Mouse (Mus musculus) liver, embryonic 12.5 days (tissue): ENCODE results near the gene Ern1. TPM values are rescaled to one million over a fixed set of nuclear protein-coding genes. Genes with fewer than 3 reads are reported as not detected.

ENCODE experiments used
- ATAC-seq: fragments of 200-750 bp; cut with Nextera tagmentation; 2 replicates; pipeline ENCODE4 v1.8.0; 2017; ENCODE audit warnings: moderate number of reproducible peaks, mild to moderate bottlenecking, moderate library complexity
- H3K27ac ChIP-seq: fragments of 300-500 bp; sonication (generic); 2 replicates; pipeline ENCODE4 v1.5.1; 2016; ENCODE audit warnings: mild to moderate bottlenecking
- H3K27me3 ChIP-seq: fragments of 300-500 bp; sonication (generic); replicated peaks from 2 replicates; pipeline ENCODE4 v1.6.1; 2016; ENCODE audit warnings: mild to moderate bottlenecking, moderate library complexity
- H3K36me3 ChIP-seq: fragments of 300-500 bp; sonication (generic); 2 replicates; pipeline ENCODE4 v1.6.1; 2016; ENCODE audit warnings: mild to moderate bottlenecking, moderate library complexity
- H3K4me1 ChIP-seq: fragments of 300-500 bp; sonication (generic); 2 replicates; pipeline ENCODE4 v1.6.1; 2016
- H3K4me2 ChIP-seq: fragments of 300-500 bp; sonication (generic); 2 replicates; pipeline ENCODE4 v1.6.1; 2016; ENCODE audit warnings: mild to moderate bottlenecking, moderate library complexity
- H3K4me3 ChIP-seq: fragments of 300-500 bp; sonication (generic); 2 replicates; pipeline ENCODE4 v1.5.1; 2016; ENCODE audit warnings: mild to moderate bottlenecking, moderate library complexity
- H3K9ac ChIP-seq: fragments of 300-500 bp; sonication (generic); 2 replicates; pipeline ENCODE4 v1.6.1; 2016; ENCODE audit warnings: mild to moderate bottlenecking, moderate library complexity
- H3K9me3 ChIP-seq: fragments of 300-500 bp; sonication (generic); replicated peaks from 2 replicates; pipeline ENCODE4 v1.6.1; 2016; ENCODE audit warnings: mild to moderate bottlenecking, moderate library complexity
- WGBS: fragments of 180-500 bp; shearing (Covaris S2); methylation state at CpG from one replicate; pipeline ENCODE4 v1.1.7; 2016; ENCODE audit not compliant: insufficient replicate concordance; 5-methylcytosine and 5-hydroxymethylcytosine counted together
- polyA plus RNA-seq: library from polyadenylated mRNA; unstranded; fragments of >200 nt; fragmentation: Nextera tagmentation; extraction: Ambion mirVana; gene quantifications from 2 replicates; pipeline ENCODE4 v1.2.1, GENCODE M21; 2016

Gene Ern1
- polyA plus RNA-seq, 1 experiment from 2014 or later, result 6.8 TPM

DNA sequence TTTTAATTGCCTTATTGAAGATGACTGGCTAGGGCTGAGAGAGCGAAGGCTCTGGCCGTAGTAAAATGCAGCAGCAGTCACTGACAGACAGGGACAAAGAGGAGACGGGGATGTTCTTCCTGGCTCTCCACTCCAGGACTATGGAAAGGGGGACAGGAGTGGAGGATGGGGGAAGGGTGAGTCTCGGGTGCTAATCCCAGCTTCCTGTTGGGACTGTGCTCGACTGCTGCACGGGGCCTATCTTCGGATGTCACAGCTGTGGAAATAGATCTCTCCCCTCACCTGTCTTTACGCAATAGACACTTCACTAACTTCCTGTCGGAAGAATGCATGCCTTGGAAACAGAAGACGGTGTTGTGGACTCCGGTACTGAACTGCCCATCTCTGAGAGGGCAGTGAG lies 113.7 kb downstream of the Ern1 start:
- H3K27ac ChIP-seq, result no peak overlapping the region
- no peak overlapping the region for H3K4me3 ChIP-seq
- WGBS, result 42% methylated on average over 11 of the region's 11 CpGs
- H3K9me3 ChIP-seq, result no peaks in the 10 kb centered on the region
- no peak overlapping the region for H3K9ac ChIP-seq
- H3K4me2 ChIP-seq, result no peak overlapping the region
- ATAC-seq, result no peak
- H3K27me3 ChIP-seq, result 0 out of 2 replicates have a peak, but pooled peaks cover 4% of the 10 kb centered on the region
- 0 out of 2 replicates have a peak, but pooled peaks cover 5% of the 10 kb centered on the region for H3K36me3 ChIP-seq
- H3K4me1 ChIP-seq, result peaks cover 12% of the 10 kb centered on the region; the same call in 1 of the 2 replicates

DNA sequence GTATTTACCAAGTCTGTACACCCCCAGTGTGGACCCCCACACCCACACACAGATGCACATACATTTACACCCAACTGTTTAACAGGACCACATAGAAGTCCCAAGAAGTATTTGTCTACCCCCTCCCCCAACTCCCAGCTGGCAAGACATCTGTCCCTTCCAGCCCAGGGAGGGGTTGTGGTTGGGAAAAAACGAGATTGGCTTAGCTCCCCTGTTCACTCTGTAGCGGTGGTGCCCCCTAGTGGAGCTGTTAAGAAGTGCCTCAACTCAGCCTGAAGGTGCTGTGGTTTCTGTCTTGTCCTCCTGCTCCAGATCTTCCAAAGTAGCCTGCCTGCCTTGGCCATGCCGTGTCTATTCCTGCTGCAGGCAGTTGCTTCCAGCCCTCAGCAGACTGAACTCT lies 121.3 kb downstream of the Ern1 start:
- no peaks in the 10 kb centered on the region for H3K9me3 ChIP-seq
- H3K27ac ChIP-seq, result no peak overlapping the region
- peaks cover 11% of the 10 kb centered on the region for H3K4me1 ChIP-seq
- H3K9ac ChIP-seq, result no peak overlapping the region
- WGBS, result 4% methylated on average over 3 of the region's 3 CpGs
- no peak overlapping the region for H3K4me2 ChIP-seq
- H3K27me3 ChIP-seq, result peaks cover 18% of the 10 kb centered on the region
- H3K4me3 ChIP-seq, result no peak overlapping the region
- ATAC-seq, result no peak
- no peaks in the 10 kb centered on the region for H3K36me3 ChIP-seq

GRCm38 (mm10) chr11:106365366-106365765 lies 122.3 kb downstream of the Ern1 start, which contains the start of gene Prr29:
Prr29 (plus strand) TSS chr11:106365472.
- no peak for ATAC-seq
- Histone ChIP-seq H3K9me3 (no peaks in the 10 kb centered on the region), H3K36me3 (no peaks in the 10 kb centered on the region), H3K9ac (no peak within 1 kb of the TSS), H3K4me1 (peaks cover 11% of the 10 kb centered on the region), H3K27ac (no peak within 1 kb of the TSS), H3K27me3 (peaks cover 18% of the 10 kb centered on the region), H3K4me2 (no peak within 1 kb of the TSS; the same call in 1 of the 2 replicates), H3K4me3 (no peak within 1 kb of the TSS)
- 49% methylated on average over 10 of the region's 10 CpGs for WGBS

DNA sequence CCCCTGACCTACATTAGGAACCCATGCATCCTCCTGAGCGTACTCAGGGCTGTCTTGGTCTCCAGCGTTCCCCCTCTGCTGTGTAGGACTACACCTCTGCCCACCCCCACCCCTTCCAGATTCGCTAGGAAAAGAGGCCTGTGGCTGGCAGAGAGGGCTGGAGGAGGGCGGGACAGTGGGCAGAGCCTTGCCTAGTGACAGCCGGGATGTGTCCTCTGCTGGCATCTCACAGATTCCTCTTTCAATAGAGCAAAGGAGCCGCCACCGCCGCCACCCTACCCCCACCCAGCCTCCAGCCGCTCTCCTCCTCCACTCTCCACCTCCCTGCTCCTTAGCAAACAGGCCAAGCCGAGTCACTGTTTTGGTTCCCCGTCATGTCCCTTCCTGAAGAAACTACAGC lies 122.9 kb downstream of the Ern1 start:
- H3K4me2 ChIP-seq, result no peak overlapping the region; the same call in 1 of the 2 replicates
- WGBS, result 20% methylated on average over 11 of the region's 11 CpGs

DNA sequence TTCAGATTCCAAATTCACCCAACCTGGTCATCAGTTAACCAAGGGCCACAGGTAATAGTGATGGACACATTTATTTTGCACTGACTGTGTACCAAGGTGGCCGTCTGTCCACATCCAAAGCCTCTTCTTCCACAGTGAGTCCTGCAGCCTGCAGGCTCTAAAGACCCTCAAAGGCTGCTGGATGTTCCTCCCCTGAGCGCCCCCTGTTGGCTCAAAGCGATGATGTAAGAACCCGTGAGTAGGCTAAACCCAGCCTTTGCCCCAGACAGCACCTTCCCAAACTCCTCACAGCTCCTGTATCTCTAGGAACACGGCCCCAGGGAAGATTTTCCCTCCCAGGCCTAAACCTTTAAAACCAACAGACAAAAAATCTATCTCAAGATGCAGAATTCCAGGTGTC lies 128.3 kb downstream of the Ern1 start:
- ATAC-seq, result no peak
- WGBS, result 14% methylated on average over 5 of the region's 5 CpGs

More for the DNA sequence above, 122.9 kb downstream of the Ern1 start:
- no peak overlapping the region for H3K4me3 ChIP-seq
- ATAC-seq, result no peak
- H3K36me3 ChIP-seq, result no peaks in the 10 kb centered on the region
- H3K4me1 ChIP-seq, result peaks cover 11% of the 10 kb centered on the region
- no peak overlapping the region for H3K9ac ChIP-seq
- no peaks in the 10 kb centered on the region for H3K9me3 ChIP-seq
- H3K27ac ChIP-seq, result no peak overlapping the region
- H3K27me3 ChIP-seq, result peaks cover 18% of the 10 kb centered on the region

DNA sequence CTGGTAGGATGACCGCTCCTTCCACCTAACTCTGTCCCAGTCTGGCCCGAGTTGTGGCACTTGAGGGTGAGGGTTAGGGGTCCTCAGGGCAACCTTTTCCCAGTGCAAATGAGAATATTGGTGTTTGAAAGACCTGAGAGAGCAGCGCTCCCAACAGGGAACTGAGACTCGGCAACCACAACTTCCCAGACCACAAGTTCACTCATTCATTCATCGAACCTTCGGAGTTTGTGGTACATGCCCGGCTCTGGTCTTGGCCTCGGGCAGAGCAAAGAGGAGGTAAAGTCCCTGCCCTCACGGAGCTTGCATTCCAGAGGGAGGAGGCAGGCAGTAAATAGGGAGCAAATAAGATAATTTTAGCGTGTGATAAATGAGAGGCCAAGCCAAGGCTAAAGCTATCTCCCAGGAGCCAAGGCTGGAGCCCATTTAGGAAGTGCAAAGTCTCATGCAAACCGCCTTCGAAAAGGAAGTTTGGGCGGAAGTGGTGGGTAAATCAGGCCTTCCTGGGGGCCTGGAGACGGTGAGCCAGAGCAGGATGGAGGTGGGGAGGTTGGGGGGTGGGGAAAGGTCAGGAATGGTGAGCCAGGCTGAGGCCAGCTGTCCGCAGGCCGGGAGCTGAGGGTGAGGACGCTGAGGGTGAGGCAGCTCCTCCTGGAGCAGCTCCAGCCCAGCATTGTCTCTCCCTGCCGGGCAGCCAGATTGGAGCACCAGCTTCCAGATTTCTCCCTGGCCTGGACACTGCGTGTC lies 132.1 kb downstream of the Ern1 start:
- no peak overlapping the region for H3K27ac ChIP-seq
- no peak overlapping the region for H3K4me2 ChIP-seq
- H3K9ac ChIP-seq, result no peak overlapping the region
- H3K4me3 ChIP-seq, result no peak overlapping the region
- H3K4me1 ChIP-seq, result no peaks in the 10 kb centered on the region
- no peak for ATAC-seq
- no peaks in the 10 kb centered on the region for H3K36me3 ChIP-seq
- no peaks in the 10 kb centered on the region for H3K9me3 ChIP-seq
- peaks cover 13% of the 10 kb centered on the region for H3K27me3 ChIP-seq
- 21% methylated on average over 19 of the region's 19 CpGs for WGBS

More for the DNA sequence above, 128.3 kb downstream of the Ern1 start:
- Histone ChIP-seq H3K27me3 (peaks cover 20% of the 10 kb centered on the region), H3K4me1 (no peaks in the 10 kb centered on the region), H3K4me3 (no peak overlapping the region), H3K36me3 (no peaks in the 10 kb centered on the region), H3K4me2 (no peak overlapping the region), H3K9ac (no peak overlapping the region), H3K9me3 (no peaks in the 10 kb centered on the region), H3K27ac (no peak overlapping the region)

DNA sequence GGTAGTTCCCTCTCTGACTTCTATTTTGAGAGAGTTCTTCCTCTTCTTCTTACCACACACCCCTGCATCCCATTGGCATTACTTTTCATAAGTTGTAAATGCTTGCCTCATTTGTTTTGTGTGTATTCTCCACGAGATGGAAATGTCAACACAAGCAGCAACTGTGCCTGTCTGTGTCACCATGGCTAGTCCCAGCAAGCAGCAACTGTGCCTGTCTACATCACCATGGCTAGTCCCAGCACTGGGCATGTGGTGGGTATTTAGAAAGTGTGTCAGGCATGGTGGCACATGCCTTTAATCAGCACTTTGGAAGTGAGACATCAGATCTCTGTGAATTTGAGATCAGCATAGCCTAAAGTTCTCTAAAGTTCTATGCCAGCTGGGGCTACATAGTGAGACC lies 133.5 kb downstream of the Ern1 start:
- no peaks in the 10 kb centered on the region for H3K9me3 ChIP-seq
- no peak overlapping the region for H3K4me2 ChIP-seq
- H3K36me3 ChIP-seq, result no peaks in the 10 kb centered on the region
- H3K27ac ChIP-seq, result no peak overlapping the region
- no peak overlapping the region for H3K9ac ChIP-seq
- WGBS, result 33% methylated on average over 1 of the region's 1 CpGs
- no peak overlapping the region for H3K4me3 ChIP-seq
- ATAC-seq, result no peak
- H3K4me1 ChIP-seq, result no peaks in the 10 kb centered on the region
- peaks cover 16% of the 10 kb centered on the region for H3K27me3 ChIP-seq

DNA sequence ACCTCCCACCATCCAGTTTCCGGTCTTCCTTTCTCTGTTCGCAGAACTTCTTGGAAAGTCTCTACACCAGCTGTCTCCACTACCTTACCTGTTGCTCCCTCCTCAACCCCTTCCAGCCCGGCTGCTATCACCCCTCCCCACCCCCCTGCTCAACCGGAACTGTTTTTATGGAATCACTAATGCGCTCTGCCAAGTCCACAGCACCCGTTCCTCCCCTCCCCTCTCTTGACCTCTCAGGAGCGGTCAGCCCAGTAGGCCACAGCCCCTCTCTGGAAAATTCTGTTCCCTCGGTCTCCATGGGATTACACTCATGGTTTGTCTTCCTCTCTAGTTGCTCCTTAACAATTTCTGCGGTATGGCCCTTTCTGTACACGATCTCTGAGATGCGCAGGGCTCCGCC lies 134.5 kb downstream of the Ern1 start, which contains the start of gene Scn4a:
Gene Scn4a, minus strand, starts transcription at position 101 of the 400 bp plus-strand sequence.
- ATAC-seq, result no peak
- Histone ChIP-seq H3K27ac (no peak within 1 kb of the TSS), H3K9ac (no peak within 1 kb of the TSS), H3K4me3 (no peak within 1 kb of the TSS), H3K4me1 (no peaks in the 10 kb centered on the region), H3K4me2 (no peak within 1 kb of the TSS), H3K27me3 (peaks cover 18% of the 10 kb centered on the region), H3K36me3 (no peaks in the 10 kb centered on the region), H3K9me3 (no peaks in the 10 kb centered on the region)
- 74% methylated on average over 12 of the region's 12 CpGs for WGBS

- Histone ChIP-seq H3K4me1 (no peaks in the 10 kb centered on the region), H3K4me2 (no peak overlapping the region), H3K27me3 (peaks cover 18% of the 10 kb centered on the region), H3K27ac (no peak overlapping the region), H3K4me3 (no peak overlapping the region), H3K9me3 (no peaks in the 10 kb centered on the region), H3K36me3 (no peaks in the 10 kb centered on the region), H3K9ac (no peak overlapping the region)
- WGBS, result 63% methylated on average over 4 of the region's 4 CpGs
- no peak for ATAC-seq
Measured at GRCm38 (mm10) chr11:106351941-106352340, 135.7 kb downstream of the Ern1 start.

- no peaks in the 10 kb centered on the region for H3K4me1 ChIP-seq
- no peak overlapping the region for H3K27ac ChIP-seq
- H3K36me3 ChIP-seq, result no peaks in the 10 kb centered on the region
- peaks cover 18% of the 10 kb centered on the region for H3K27me3 ChIP-seq
- no peak overlapping the region for H3K4me3 ChIP-seq
- H3K4me2 ChIP-seq, result no peak overlapping the region
- ATAC-seq, result no peak
- H3K9ac ChIP-seq, result no peak overlapping the region
- no peaks in the 10 kb centered on the region for H3K9me3 ChIP-seq
- 54% methylated on average over 3 of the region's 3 CpGs for WGBS
Measured at GRCm38 (mm10) chr11:106351253-106351652, 136.4 kb downstream of the Ern1 start.

DNA sequence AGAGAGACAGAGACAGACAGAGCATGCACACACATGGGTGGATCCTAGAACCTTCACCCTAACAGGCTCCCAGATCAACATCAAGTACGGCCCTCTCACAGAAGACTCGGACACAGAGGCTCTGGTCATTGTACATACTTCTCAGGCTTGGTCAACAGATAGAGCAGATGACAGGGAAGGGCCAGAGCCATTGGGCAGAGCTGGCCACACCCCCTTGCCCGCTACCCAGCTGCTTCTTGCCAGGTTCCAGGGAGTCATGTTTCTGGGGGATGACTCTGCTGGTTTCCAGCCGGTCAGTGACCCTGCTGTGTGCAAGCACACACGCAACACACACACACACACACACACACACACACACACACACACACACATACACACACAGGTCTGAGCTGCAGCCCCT lies 136.8 kb downstream of the Ern1 start:
- H3K4me1 ChIP-seq, result no peaks in the 10 kb centered on the region
- H3K27ac ChIP-seq, result no peak overlapping the region
- ATAC-seq, result no peak
- no peak overlapping the region for H3K9ac ChIP-seq
- no peaks in the 10 kb centered on the region for H3K36me3 ChIP-seq
- peaks cover 17% of the 10 kb centered on the region for H3K27me3 ChIP-seq
- no peak overlapping the region for H3K4me3 ChIP-seq
- no peak overlapping the region for H3K4me2 ChIP-seq
- H3K9me3 ChIP-seq, result no peaks in the 10 kb centered on the region
- WGBS, result 63% methylated on average over 5 of the region's 5 CpGs

GRCm38 (mm10) chr11:106349772-106350171 lies 137.9 kb downstream of the Ern1 start:
- no peak overlapping the region for H3K27ac ChIP-seq
- peaks cover 12% of the 10 kb centered on the region; the same call in 1 of the 2 replicates for H3K27me3 ChIP-seq
- H3K4me1 ChIP-seq, result no peaks in the 10 kb centered on the region
- H3K36me3 ChIP-seq, result no peaks in the 10 kb centered on the region
- no peak overlapping the region for H3K4me3 ChIP-seq
- H3K9me3 ChIP-seq, result no peaks in the 10 kb centered on the region
- WGBS, result 65% methylated on average over 6 of the region's 6 CpGs
- no peak overlapping the region for H3K9ac ChIP-seq
- no peak for ATAC-seq
- H3K4me2 ChIP-seq, result no peak overlapping the region
